Mouse (Mus musculus) bone marrow, adult 2 months (tissue): ENCODE results near the gene Serpinb6b.

Source experiments
- CTCF ChIP-seq: fragments of 200-500 bp; IDR thresholded peaks from 2 replicates; pipeline ENCODE4 v1.5.1; 2011; ENCODE audit warnings: low read length, control low read depth; ENCODE audit not compliant: control insufficient read depth, insufficient read depth
- POLR2A ChIP-seq: fragments of 200-500 bp; IDR thresholded peaks from 2 replicates; pipeline ENCODE4 v1.6.1; 2011; ENCODE audit warnings: low read depth, mild to moderate bottlenecking, control low read depth, low read length, borderline replicate concordance; ENCODE audit not compliant: control insufficient read depth

DNA sequence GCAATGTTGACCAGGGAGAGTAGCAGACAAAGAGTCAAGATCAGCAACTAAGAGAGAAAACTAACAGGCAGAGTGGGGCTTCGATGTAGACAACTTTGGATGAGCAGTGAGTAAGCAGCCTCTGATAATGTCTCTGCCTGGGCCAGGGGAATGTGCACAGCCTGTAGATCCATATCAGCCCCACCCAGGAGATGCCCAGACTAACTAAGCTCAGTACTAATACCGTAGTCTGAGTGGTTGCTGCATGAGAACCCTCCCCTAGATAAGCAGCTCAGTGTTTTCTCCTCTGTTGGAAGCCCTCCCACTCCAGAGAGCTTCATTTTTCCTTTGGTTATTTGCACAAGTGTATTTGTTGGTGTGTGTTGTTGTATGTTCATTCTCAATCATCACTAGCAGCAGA is 38.3 kb upstream of the Serpinb6b start:
- TF ChIP-seq CTCF, result no peak
- no peak for TF ChIP-seq POLR2A
